16 mouse cellular contexts compared by ENCODE assay signal in the genomic region with DNA sequence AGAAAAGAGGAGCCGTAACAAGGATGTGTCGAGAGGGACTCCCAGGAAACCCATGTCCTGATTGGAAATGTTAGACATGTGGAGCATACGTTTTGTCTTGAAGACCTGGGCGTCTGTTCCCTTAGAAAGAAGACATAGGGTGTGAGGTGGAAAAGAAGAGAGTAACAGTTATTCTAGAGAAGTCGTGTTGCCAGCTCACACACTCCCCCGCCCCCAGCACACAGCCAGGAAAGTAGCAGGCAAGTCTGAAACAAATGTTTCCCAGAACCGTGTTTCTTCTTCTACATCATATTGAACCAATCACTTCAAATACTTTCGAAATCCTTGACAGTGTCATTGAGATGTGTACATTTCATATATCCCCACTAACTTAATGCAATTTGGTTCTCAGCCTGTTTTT. TPM values are rescaled to one million over a fixed set of nuclear protein-coding genes. Genes with fewer than 3 reads are reported as not detected.
"Had no signal": no experiment of that assay in that cellular context is flagged by ENCODE, and none has a peak within 500 bp of the region (broad histone marks: within the 10 kb centered on the region; RNA-seq: fewer than 3 reads in every experiment).

No protein-coding gene starts in this region.

- H3K4me2 ChIP-seq: limb, embryonic 15.5 days; liver, embryonic 12.5 days; lung, embryonic 14.5 days; midbrain, embryonic 13.5 days; neural tube, embryonic 15.5 days; stomach, embryonic 15.5 days had no signal

- H3K9me3 ChIP-seq: limb, embryonic 15.5 days; liver, embryonic 12.5 days; midbrain, embryonic 13.5 days; neural tube, embryonic 15.5 days; stomach, embryonic 15.5 days had no signal

- H3K4me1 ChIP-seq: limb, embryonic 15.5 days; liver, embryonic 12.5 days; stomach, embryonic 15.5 days had no signal

- H3K27me3 ChIP-seq: limb, embryonic 15.5 days; midbrain, embryonic 13.5 days; stomach, embryonic 15.5 days had no signal

- ATAC-seq: liver, embryonic 12.5 days; midbrain, embryonic 13.5 days had no signal

- H3K27ac ChIP-seq: kidney, postnatal 0 days; limb, embryonic 15.5 days; liver, embryonic 12.5 days; midbrain, embryonic 13.5 days; neural tube, embryonic 15.5 days; stomach, embryonic 15.5 days had no signal

- H3K4me3 ChIP-seq: left cerebral cortex, adult 2 months; limb, embryonic 15.5 days; liver, embryonic 12.5 days; midbrain, embryonic 13.5 days; myocyte; neural tube, embryonic 15.5 days; stomach, embryonic 15.5 days had no signal

- H3K36me3 ChIP-seq: limb, embryonic 15.5 days; liver, embryonic 12.5 days; midbrain, embryonic 13.5 days; neural tube, embryonic 15.5 days; stomach, embryonic 15.5 days had no signal

- DNase-seq: kidney, adult 11 months; kidney, adult 9 months; kidney, postnatal 36 days; lung, embryonic 14.5 days; lung, postnatal 14 days; thymus, postnatal 36 days had no signal

- H3K9ac ChIP-seq: limb, embryonic 15.5 days; liver, embryonic 12.5 days; lung, embryonic 14.5 days; midbrain, embryonic 13.5 days; neural tube, embryonic 15.5 days; stomach, embryonic 15.5 days had no signal

RNA-seq across cellular contexts. Expression of gene Hrh2, which starts 28.6 kb away (rescaled TPM):
- polyA plus RNA-seq: limb, embryonic 11.5 days; limb, embryonic 15.5 days; lung, embryonic 14.5 days; myocyte; neural tube, embryonic 11.5 days had no signal
